Mouse (Mus musculus): Measurements from ENCODE around the gene Cmas. TPM values are rescaled to one million over a fixed set of nuclear protein-coding genes. Genes with fewer than 3 reads are reported as not detected.

Cmas gene
- 66.9 TPM for polyA plus RNA-seq (2014; fragmentation: Illumina TruSeq; extraction: RNeasy Lipid Tissue Mini Kit (QIAGEN cat#74804); ENCODE audit: low read depth, low replicate concordance)

DNA sequence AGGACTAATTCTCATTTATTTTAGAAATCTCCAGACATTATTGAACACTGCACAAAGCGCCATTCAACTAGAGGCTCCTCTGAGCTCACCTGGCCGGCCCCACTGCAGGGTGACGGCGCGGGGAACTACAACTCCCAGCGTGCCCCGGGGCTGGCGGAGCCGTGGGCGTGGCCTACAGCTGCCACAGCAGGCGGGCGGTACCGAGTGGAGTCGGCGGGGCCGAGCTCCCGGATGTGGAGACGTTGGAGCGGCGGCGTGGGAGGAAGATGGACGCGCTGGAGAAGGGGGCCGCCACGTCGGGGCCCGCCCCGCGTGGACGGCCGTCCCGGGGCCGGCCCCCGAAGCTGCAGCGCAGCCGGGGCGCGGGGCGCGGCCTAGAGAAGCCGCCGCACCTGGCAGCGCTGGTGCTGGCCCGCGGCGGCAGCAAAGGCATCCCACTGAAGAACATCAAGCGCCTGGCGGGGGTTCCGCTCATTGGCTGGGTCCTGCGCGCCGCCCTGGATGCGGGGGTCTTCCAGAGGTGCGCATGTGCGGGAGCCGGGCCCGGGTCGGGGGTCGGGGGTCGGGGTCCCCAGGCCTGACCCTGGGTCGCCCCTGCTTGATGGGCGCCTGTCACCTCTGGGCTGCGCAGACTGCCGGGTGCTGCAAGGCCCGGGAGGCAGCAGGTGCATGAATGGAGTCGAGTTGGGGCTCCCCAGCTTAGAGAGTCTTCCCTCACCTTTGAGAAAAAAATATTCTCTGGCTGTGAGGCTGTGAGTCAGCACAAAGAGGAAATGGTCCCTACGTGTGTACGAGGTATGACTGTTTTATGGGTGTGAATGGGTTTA lies at the start of gene Cmas:
Gene Cmas (plus strand): TSS at position 180 of the 827 bp plus-strand sequence.

DNA sequence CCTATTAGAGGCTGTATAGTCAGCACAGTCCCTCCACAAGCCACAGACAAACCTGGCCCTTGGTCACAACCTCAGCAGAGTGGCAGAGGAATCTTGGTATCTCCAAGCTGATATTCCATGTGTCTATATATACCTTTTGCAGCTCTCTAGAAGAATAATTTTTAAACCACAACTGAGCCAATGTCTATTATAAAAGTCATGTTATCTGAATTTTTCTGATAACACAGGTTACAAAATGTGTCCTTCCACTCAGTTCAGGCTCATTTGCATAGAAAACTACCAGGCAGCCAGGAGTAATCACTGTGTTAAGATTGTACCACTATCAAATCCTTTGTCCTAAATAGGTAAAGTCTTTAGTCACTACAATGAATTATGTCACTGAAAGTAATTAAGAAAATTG lies 47.9 kb downstream of the Cmas start, which contains the start of gene Sult6b2:
Gene Sult6b2 (minus strand): TSS at position 101 of the 400 bp plus-strand sequence.

Other genes starting within 250 kb of the Cmas start
- gene Ldhb, start 248.7 kb upstream of the Cmas start, polyA plus RNA-seq (2014; fragmentation: Illumina TruSeq; extraction: RNeasy Lipid Tissue Mini Kit (QIAGEN cat#74804); ENCODE audit: low read depth, low replicate concordance), result 2.8 TPM
- gene Kcnj8, start 185.1 kb upstream of the Cmas start, polyA plus RNA-seq (2014; fragmentation: Illumina TruSeq; extraction: RNeasy Lipid Tissue Mini Kit (QIAGEN cat#74804); ENCODE audit: low read depth, low replicate concordance), result 1.9 TPM
- gene Abcc9, start 54.4 kb upstream of the Cmas start, polyA plus RNA-seq (2014; fragmentation: Illumina TruSeq; extraction: RNeasy Lipid Tissue Mini Kit (QIAGEN cat#74804); ENCODE audit: low read depth, low replicate concordance), result 10.8 TPM
- not detected for gene Sult6b2, start 47.8 kb downstream of the Cmas start, polyA plus RNA-seq (2014; fragmentation: Illumina TruSeq; extraction: RNeasy Lipid Tissue Mini Kit (QIAGEN cat#74804); ENCODE audit: low read depth, low replicate concordance)
- not detected for gene St8sia1, start 207.8 kb downstream of the Cmas start, polyA plus RNA-seq (2014; fragmentation: Illumina TruSeq; extraction: RNeasy Lipid Tissue Mini Kit (QIAGEN cat#74804); ENCODE audit: low read depth, low replicate concordance)